In genomic region chr13:98955226-98955625, GRCm38 (mm10) we compare ENCODE assay signal across 12 mouse cellular contexts. TPM values are rescaled to one million over a fixed set of nuclear protein-coding genes. Genes with fewer than 3 reads are reported as not detected.
DNase-seq lines count a peak whose midpoint lies in the region; ATAC-seq and TF ChIP-seq lines count a peak whose summit lies in the region.
"Had no signal": no experiment of that assay in that cellular context is flagged by ENCODE, and none has a peak within 500 bp of the region (broad histone marks: within the 10 kb centered on the region; RNA-seq: fewer than 3 reads in every experiment).

No protein-coding gene starts in this region.

- H3K4me2 ChIP-seq in heart, embryonic 13.5 days, result no peak overlapping the region
- no peak overlapping the region for H3K4me2 ChIP-seq in midbrain, postnatal 0 days (ENCODE audit: low read depth, low read length, poor library complexity, severe bottlenecking)
- no peak overlapping the region for H3K4me2 ChIP-seq in forebrain, embryonic 14.5 days (ENCODE audit: low read length)

- no peak for TF ChIP-seq CTCF in kidney, adult 2 months (conservative IDR thresholded peaks at IDR 0.05; ENCODE audit: insufficient read depth, insufficient read length, low read depth, low read length)
- TF ChIP-seq CTCF in midbrain, postnatal 0 days (IDR thresholded peaks at IDR 0.05), result no peak

- H3K27ac ChIP-seq in kidney, adult 2 months (ENCODE audit: insufficient read depth, low read depth, low read length), result peak overlapping the region; percentile 78
- H3K27ac ChIP-seq in heart, embryonic 13.5 days (replicated peaks), result no peak overlapping the region
- H3K27ac ChIP-seq in midbrain, postnatal 0 days (ENCODE audit: low read depth, low read length), result no peak overlapping the region
- H3K27ac ChIP-seq in forebrain, embryonic 14.5 days (ENCODE audit: low read depth, low read length), result no peak overlapping the region

- H3K4me3 ChIP-seq in kidney, adult 2 months (ENCODE audit: insufficient read depth, low read depth, low read length), result no peak overlapping the region
- no peak overlapping the region for H3K4me3 ChIP-seq in heart, embryonic 13.5 days
- H3K4me3 ChIP-seq in midbrain, postnatal 0 days (ENCODE audit: low read depth, low read length), result no peak overlapping the region
- H3K4me3 ChIP-seq in forebrain, embryonic 14.5 days (ENCODE audit: low read depth, low read length), result no peak overlapping the region

- H3K9me3 ChIP-seq in heart, embryonic 13.5 days, result no peaks in the 10 kb centered on the region
- H3K9me3 ChIP-seq in midbrain, postnatal 0 days (ENCODE audit: low read length), result no peaks in the 10 kb centered on the region
- no peaks in the 10 kb centered on the region for H3K9me3 ChIP-seq in forebrain, embryonic 14.5 days (replicated peaks; ENCODE audit: control insufficient read depth, low read length)

- H3K36me3 ChIP-seq in kidney, adult 2 months (ENCODE audit: control insufficient read depth, insufficient read depth, low read length), result no peaks in the 10 kb centered on the region
- H3K36me3 ChIP-seq in heart, embryonic 13.5 days, result no peaks in the 10 kb centered on the region
- H3K36me3 ChIP-seq in midbrain, postnatal 0 days (ENCODE audit: insufficient read depth, low read length), result no peaks in the 10 kb centered on the region
- no peaks in the 10 kb centered on the region for H3K36me3 ChIP-seq in forebrain, embryonic 14.5 days (ENCODE audit: control insufficient read depth, insufficient read depth, low read length)

- H3K9ac ChIP-seq in heart, embryonic 13.5 days, result 0 out of 2 replicates have a peak overlapping the region, but pooled peaks have one; percentile 5
- H3K9ac ChIP-seq in midbrain, postnatal 0 days (replicated peaks; ENCODE audit: low read length, poor library complexity, severe bottlenecking), result no peak overlapping the region
- H3K9ac ChIP-seq in forebrain, embryonic 14.5 days (ENCODE audit: low read length), result no peak overlapping the region

- no peak for TF ChIP-seq POLR2A in kidney, adult 2 months (IDR thresholded peaks at IDR 0.05; ENCODE audit: low read depth, low read length)

- H3K27me3 ChIP-seq in kidney, adult 2 months (replicated peaks; ENCODE audit: control insufficient read depth, insufficient read depth, low read length), result no peaks in the 10 kb centered on the region
- H3K27me3 ChIP-seq in heart, embryonic 13.5 days (replicated peaks), result no peaks in the 10 kb centered on the region
- H3K27me3 ChIP-seq in midbrain, postnatal 0 days (ENCODE audit: insufficient read depth, low read length), result no peaks in the 10 kb centered on the region
- no peaks in the 10 kb centered on the region for H3K27me3 ChIP-seq in forebrain, embryonic 14.5 days (replicated peaks; ENCODE audit: control insufficient read depth, insufficient read depth, low read length)

- ATAC-seq in heart, embryonic 13.5 days (ENCODE audit: extremely low read depth, insufficient number of reproducible peaks, low FRiP score, low TSS enrichment), result no peak
- ATAC-seq in midbrain, postnatal 0 days (ENCODE audit: low FRiP score), result no peak
- ATAC-seq in forebrain, embryonic 14.5 days, result no peak

- peak; percentile 17 for DNase-seq in kidney, adult 2 months
- DNase-seq in kidney, postnatal 4 days, result no peak
- peak; percentile 68 for DNase-seq in Muller cell, postnatal 12 days (ENCODE audit: inconsistent ontology term)
- peak; percentile 35 to 50 for DNase-seq in lung, postnatal 4 days
- no peak for DNase-seq in midbrain, postnatal 0 days (ENCODE audit: low spot score)
- no peak for DNase-seq in frontal cortex, postnatal 14 days (ENCODE audit: low spot score in 2 of 2)
- DNase-seq in forebrain, embryonic 14.5 days (ENCODE audit: low spot score), result no peak
- DNase-seq: thymus, adult 18-20 months had no signal

- WGBS in kidney, adult 2 months, result 37% methylated on average over 5 of the region's 5 CpGs
- WGBS in heart, embryonic 13.5 days, result 33% methylated on average over 5 of the region's 5 CpGs
- WGBS in midbrain, postnatal 0 days, result 69% methylated on average over 5 of the region's 5 CpGs
- 63% methylated on average over 5 of the region's 5 CpGs for WGBS in forebrain, embryonic 14.5 days

- H3K4me1 ChIP-seq in kidney, adult 2 months (ENCODE audit: control insufficient read depth, insufficient read depth, low read length), result peaks cover 7% of the 10 kb centered on the region; the same call in 1 of the 2 replicates
- peaks cover 12% of the 10 kb centered on the region for H3K4me1 ChIP-seq in heart, embryonic 13.5 days
- no peaks in the 10 kb centered on the region for H3K4me1 ChIP-seq in midbrain, postnatal 0 days (ENCODE audit: insufficient read depth, low read length)
- H3K4me1 ChIP-seq in forebrain, embryonic 14.5 days (ENCODE audit: control insufficient read depth, insufficient read depth, low read length), result no peaks in the 10 kb centered on the region

RNA-seq across cellular contexts. Expression of gene Tnpo1, which starts 29.0 kb away (rescaled TPM):
- polyA plus RNA-seq in kidney, adult 2 months (2012; rRNA removed), result 25.0 and 27.0 TPM in 2 replicates
- 36.9 and 39.6 TPM in 2 replicates for polyA plus RNA-seq in heart, embryonic 13.5 days (2015; fragmentation: Nextera tagmentation; extraction: Ambion mirVana)
- total RNA-seq in midbrain, postnatal 0 days (2014; rRNA removed), result 78.8 and 85.8 TPM in 2 replicates
- 16.6 and 20.1 TPM in 2 replicates for polyA plus RNA-seq in midbrain, postnatal 0 days (2015; fragmentation: Nextera tagmentation; extraction: Ambion mirVana)
- polyA plus RNA-seq in forebrain, embryonic 14.5 days (2014; fragmentation: Nextera tagmentation; extraction: Ambion mirVana), result 59.2 and 75.4 TPM in 2 replicates

RNA-seq across cellular contexts. Expression of gene 1700024P04Rik, which starts 29.1 kb away (rescaled TPM):
- not detected in 2 replicates for polyA plus RNA-seq in kidney, adult 2 months (2012; rRNA removed)
- polyA plus RNA-seq in heart, embryonic 13.5 days (2015; fragmentation: Nextera tagmentation; extraction: Ambion mirVana), result not detected in 2 replicates
- total RNA-seq in midbrain, postnatal 0 days (2014; rRNA removed), result not detected in 2 replicates
- polyA plus RNA-seq in midbrain, postnatal 0 days (2015; fragmentation: Nextera tagmentation; extraction: Ambion mirVana), result not detected in 2 replicates
- not detected in 2 replicates for polyA plus RNA-seq in forebrain, embryonic 14.5 days (2014; fragmentation: Nextera tagmentation; extraction: Ambion mirVana)
- total RNA-seq: hematopoietic stem cell, adult 5-6 weeks had no signal
- polyA plus RNA-seq: embryonic facial prominence, embryonic 14.5 days; limb, embryonic 11.5 days had no signal

Comparison
In these comparisons a context has a peak if more than half of its experiments do, and no peak if none do; other contexts are left out.
1. DNase-seq: peak in kidney, adult 2 months (single experiment), Muller cell, postnatal 12 days (single experiment) and lung, postnatal 4 days (2 of 2); none in kidney, postnatal 4 days (0 of 2), midbrain, postnatal 0 days (single experiment), frontal cortex, postnatal 14 days (0 of 2) and forebrain, embryonic 14.5 days (single experiment).